Mouse (Mus musculus) thymus, postnatal 10 days (tissue): ENCODE measurements around the gene Pold4.
A peak's percentile ranks its signal among the peaks of the same experiment; 100 is the strongest.

ENCODE experiments used
- DNase-seq, 2 experiments: peaks; one replicate each; pipeline ENCODE4 v3.0.0; 2021; ENCODE audit warnings: low spot score in 2 of 2

Gene Pold4

DNA sequence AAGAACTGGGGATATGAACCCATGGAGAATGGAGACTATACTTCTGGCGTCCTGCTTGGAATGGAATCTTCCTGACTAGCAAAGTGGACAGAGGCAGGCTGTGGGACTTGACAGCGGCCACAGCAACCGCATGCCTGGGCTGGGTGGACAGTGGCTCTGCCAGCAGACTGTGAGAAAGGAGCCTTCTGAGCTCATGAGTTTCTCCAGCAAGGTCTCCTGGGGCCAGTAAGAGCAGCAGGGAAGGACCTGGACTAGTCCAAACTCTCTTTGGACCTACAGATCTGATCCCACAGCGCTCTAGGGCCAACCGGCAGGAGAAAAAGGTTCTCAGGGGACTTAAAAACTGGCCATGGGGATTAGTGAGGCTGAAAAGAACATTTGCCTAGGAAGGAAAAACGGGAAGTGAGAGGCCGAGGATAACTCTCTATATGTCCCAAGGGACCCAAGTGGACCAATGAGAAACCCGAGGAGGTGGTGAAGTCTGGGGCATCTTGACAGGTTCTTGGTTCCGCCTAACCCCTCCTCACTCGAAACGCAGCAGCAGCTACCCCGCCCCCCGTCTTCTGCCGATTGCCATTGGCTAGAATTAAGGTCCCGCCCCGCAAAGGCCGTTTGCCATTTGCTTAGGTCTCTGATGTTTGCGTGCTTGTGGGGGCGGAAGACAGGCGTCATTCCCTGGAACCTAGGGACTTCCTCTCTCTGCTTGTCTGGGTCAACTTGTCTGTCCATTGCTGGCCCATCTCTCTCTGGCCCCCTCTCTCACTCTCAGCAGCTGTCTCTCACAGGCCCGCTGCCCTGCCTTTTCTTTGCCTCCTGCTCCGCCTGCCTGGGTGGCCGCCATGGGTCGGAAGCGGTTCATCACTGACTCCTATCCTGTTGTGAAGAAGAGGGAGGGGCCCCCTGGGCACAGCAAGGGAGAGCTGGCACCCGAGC, at the start of gene Pold4:
Pold4 (plus strand) TSS at position 647 of the 933 bp plus-strand sequence.
- peak; percentile 94 to 95 for DNase-seq

DNA sequence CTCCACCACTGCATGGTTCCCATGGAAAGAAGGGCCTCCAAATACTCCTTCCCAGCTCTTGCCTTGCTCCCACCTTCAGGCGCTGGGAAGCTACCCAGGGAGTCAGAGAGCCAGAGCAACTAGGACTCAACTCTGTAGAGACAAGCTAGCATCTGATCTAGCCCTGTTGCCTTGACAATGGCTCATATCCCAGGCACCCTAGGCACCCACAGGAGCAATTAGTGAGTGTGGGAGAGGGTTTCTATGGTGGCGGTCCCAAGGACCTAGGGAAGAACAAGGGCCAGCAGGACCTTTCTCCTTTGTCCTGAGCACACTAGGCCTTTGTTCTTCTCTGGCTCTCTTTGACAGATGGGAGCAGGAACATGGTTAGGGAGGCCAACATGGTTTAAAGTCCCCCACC, 48.0 kb upstream of the Pold4 start:
- DNase-seq = no peak

DNA sequence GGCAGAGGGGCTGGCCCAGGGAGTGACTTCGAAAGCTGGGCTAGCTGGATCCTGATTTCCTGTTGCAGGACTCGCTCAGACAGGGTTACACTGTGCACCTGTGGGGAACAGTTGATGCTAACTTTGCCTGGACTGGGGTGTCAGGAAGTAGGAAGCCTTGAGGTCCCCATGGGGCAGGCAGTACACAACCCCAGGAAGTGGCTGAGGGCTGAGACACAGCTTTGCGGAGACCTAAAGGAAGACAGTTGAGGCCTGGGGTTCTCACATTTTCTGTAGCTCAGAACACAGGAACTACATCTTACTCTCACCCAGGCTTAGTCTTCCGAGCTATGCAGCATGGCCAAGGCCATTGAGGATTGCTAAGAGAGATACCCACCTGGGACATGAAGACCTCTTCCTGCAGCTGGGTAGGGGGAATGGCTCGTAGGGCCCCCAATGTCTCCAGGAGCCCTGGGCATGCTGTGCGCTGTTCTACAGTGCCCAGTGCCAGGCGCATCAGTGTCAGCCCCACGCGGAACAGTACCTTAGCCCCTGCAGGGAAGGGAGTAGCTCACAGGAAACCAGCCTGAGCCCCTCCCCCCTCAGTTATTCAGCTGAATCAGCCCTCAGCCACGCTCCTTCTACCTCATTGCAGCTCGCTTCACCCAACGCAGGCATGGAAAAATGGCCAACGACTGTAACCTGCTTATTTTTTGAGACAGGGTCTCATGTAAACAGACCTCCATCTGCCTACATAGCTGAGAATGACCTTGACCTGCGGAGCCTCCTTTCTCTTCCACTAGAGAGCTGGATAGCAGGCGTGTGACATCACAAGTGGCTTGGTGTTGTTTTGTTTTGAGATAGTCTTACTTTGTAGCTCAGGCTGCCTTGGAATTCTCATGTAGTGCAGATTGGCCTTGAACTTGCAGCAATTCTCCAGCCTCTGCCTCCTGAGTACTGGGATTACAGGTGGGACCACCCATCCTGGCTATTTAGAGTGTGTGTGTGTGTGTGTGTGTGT, 46.4 kb upstream of the Pold4 start:
- DNase-seq = peak; percentile 84 to 85

DNA sequence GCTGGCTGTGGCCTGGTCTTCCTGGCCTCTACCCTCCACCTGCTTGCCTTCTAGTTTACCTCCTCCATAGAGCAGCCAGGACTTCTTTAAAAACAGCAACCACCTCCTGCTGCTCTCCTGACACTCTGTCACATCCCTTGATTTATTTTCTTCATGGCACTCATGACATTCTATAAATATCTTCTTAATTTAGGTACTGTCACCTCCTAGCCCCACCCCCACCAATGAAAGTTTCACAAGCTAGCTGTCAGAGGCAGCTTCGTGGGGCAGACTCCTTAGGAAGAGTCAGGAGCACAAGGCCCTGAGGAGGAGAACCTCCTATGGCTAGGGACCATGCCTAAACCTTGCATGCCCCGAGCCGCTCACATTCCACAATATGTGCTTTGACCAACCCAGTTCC, 44.4 kb upstream of the Pold4 start:
- DNase-seq = no peak

DNA sequence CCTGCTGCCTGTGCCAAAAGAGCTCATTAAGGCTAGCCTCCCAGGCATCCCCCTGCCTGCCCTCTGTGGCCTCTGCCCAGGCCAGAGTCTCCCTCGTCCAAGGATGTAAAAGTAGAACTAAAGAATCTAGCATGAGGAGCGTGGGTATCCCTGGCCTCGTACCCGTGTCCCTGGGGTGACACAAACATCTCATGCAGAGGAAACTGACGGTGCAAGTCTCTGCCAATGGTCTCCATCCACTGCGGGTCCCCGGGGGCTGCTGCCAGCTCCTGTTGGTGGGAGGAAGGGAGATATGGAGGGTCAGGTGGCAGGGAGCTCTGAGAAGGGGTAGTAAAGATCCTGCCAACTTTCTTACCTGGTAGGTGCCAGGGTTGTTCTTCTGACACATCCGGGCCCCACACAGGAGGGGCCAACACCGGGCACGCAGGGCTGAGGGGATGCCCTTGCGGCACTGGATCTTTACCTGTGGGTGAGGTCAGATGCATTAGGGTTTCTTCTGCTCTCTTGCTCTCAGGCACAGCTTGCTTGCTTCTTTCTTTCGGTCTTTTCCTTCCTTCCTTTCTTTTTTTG, 42.6 kb upstream of the Pold4 start:
- no peak for DNase-seq

DNA sequence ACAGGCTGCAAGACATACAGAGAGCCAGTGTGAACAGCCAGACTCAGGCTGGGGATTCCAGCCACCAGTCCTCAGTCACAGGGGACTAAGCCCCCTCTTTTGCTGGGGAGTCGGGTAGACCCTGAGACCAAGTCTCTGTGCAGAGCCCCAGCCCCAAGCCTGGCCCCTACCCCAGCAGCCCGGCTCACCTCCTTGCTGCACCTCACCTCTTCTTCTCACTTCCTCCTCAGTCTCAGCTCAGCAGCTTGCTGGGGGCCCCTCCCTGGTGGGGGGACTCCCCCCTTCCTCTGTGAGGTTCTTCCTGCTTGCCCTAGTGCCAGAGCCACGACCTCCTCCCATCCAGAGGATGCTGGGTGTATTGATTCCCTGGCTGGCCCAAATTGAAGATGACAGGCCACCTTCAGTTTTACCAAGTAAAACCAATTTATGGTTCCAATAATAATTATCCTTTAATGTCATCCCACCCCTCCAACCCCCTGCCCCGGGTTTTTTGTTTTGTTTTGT, 40.8 kb upstream of the Pold4 start, which contains the start of gene Tbc1d10c:
Tbc1d10c (minus strand) TSS at position 454 of the 504 bp plus-strand sequence.
- DNase-seq = peak; percentile 87 to 91

DNA sequence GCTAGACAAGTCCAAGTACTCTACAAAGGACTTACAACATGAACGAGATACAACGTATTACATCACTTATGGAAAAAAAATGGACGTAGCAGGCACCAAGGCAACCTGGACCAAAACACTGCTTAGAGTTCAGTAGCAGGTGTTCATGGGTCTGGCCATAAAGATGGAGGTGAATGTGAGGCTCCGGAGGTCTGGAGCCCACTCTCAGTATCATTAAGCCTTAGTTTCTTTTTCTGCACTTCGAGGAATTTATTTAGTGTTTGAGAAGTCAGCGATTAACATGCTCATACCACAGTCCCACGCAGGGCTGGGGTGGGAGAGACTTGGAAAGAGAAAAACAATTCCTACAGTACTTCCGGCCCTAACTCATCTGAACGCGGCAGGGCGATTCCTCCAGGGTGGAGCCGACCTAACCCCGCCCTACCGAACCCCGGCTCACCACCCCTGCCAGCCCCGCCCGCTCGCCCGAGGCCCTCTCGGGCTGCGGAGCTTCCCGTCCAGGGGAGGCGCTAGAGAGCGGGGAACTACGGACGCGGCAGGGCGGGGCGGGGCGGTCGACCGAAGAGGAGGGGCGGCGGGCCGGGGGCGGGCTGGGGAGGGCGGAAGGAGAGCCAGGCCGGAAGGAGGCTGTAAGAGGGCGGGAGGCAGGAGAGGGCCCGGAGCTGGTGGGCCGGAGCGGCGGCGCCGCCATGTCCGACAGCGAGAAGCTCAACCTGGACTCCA, 40.0 kb upstream of the Pold4 start, which contains the start of gene Ppp1ca:
Ppp1ca (plus strand) TSS at position 538 of the 723 bp plus-strand sequence.
- DNase-seq = peak; percentile 96 to 100

DNA sequence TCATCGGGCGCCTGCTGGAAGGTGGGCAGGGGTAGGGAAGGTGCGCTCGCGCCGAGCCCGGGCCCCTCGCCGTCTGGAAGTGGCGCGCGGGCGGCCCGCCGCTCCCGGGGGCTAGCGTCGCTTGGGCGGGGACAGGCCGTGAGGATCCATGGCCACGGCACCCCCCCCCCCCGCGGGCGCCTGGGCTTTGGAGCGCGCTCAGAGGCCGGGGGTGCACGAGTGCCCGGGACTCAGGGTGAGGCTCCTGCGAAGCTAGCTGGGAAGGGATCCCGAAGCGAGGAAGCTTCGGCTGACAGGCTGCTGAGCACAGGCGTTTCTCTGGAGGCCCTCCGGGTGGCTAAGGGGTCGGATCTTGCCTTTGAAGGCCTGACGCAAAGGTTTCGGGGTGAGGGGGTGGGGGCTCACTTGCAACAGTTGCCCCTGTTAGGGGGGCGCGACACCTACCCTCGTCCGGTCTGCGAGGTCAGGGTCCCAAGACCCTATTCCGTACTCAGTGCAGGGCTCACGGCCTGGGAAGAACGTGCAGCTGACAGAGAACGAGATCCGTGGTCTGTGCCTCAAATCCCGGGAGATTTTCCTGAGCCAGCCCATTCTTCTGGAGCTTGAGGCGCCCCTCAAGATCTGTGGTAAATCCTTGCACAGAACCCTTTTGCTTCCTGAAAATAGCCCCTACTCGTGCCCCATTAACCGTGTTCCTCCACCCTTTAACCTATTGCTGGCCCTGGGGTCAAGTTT, 39.3 kb upstream of the Pold4 start:
- no peak for DNase-seq

DNA sequence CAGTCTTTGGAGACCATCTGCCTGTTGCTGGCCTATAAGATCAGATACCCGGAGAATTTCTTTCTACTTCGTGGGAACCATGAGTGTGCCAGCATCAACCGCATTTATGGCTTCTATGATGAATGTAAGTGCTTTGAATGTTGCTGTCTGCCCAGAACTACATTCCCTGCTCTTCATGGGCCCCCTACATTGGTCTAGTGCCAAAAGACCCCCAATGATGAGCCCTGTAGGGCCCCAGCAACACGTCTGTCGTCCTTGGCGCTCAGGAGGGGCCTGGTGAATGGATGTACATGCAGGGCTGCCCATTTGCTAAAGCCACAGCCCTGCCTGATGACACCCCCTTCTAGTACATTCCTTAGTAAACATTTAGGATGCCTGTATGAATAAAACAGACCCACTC, 38.6 kb upstream of the Pold4 start:
- no peak for DNase-seq

DNA sequence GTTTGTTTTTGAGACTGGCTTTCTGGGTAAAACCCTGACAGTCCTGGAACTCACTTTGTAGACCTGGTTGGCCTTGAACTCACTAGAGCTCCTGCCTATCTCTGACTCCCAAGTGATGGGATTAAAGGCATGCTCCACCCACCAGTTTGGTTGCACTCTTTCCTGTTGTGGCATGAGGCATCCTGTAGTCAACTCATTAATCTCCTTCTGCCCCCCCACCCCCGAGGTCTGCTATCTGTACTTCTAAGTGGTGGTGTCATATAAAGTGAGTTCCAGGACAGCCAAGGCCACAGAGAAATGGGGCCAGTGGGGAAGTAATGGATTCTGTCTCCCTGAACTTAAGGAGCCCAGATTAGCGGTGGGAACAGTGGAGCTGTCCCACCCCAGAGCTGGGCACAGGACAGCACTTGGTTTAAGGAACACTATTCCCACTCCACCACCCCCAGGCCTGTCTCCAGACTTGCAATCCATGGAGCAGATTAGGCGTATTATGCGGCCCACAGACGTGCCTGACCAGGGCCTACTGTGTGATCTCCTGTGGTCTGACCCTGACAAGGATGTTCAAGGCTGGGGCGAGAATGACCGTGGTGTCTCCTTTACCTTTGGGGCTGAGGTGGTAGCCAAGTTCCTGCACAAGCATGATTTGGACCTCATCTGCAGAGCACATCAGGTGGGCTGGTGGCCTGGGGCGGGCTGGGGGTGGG, 37.5 kb upstream of the Pold4 start:
- no peak for DNase-seq

DNA sequence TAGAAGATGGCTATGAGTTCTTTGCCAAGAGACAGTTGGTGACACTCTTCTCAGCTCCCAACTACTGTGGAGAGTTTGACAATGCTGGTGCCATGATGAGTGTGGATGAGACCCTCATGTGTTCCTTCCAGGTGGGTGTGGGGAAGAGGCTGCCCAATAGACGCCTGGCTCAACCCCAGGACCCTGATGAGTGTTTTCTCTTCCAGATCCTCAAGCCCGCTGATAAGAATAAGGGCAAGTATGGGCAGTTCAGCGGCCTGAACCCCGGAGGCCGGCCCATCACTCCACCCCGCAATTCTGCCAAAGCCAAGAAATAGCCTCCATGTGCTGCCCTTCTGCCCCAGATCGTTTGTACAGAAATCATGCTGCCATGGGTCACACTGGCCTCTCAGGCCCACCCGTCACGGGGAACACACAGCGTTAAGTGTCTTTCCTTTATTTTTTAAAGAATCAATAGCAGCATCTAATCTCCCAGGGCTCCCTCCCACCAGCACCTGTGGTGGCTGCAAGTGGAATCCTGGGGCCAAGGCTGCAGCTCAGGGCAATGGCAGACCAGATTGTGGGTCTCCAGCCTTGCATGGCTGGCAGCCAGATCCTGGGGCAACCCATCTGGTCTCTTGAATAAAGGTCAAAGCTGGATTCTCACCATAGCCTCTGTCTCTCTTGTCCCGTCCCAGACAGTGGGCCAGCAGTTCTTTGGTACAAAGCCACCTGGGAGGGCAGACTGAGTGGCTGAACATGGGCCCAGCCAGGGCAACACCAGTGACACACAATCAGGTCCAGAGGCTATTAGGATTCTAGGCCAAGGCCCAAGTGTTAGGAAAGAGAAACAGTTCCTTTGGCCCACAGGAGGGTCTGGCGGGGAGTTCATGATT, 36.7 kb upstream of the Pold4 start:
- no peak for DNase-seq

DNA sequence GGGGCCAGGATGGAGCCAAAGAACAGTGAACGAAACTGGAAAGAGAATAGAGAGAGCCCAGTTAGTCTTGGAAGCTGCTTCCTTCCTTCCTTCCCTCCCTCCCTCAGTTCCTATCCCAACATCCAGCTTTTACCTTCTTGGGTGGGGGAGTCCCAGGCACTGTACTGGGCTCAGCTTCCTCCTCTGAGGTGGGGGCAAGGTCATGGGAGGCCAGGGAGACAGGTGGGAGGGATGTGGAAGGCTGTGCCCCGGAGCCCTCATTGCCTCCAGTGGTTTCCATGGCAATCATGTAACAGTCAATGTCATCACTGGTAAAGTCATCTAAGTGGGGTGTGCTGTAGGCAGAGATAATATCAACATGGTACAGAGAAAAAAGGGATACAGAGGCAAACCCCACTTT, 35.7 kb upstream of the Pold4 start:
- no peak for DNase-seq

DNA sequence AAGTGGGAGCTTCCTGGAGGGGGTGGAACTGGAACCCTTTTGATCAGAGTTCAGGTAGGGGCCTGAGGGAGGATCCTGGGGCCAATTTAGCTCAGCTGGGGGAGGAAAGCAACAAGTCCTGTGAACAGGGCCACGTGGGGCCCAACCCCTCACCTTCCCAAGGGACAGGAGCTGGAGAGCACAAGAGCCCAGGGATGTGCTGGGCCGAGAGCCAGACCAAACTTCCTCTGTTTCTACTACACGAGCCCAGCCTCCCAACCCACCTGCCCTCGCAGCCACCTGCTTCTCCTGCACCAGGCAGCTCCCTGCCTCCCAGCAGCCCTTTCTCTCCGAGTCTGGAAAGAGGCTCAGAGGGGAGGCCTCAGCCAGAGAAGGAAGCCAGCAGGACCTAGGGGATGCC, 35.2 kb upstream of the Pold4 start:
- no peak for DNase-seq

DNA sequence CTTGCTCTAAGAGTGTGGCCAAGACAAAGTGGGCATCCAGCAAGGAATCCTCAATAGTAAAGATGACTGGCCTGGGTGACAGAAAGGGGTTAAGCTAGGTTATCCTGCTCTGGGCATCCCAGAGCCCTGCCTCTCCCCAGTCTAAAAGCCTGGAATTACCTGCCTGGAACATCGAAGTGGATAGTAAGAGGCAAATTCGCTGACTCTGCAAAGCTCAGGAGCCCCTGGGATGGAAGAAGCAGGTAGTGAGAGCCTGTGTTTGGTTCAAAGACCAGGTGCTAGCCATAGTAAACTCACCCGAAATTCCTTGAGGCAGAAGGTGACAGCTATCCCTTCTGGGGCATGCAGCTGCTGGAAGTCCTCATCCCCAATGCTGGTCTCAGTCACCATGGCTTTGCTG, 34.5 kb upstream of the Pold4 start:
- no peak for DNase-seq

DNA sequence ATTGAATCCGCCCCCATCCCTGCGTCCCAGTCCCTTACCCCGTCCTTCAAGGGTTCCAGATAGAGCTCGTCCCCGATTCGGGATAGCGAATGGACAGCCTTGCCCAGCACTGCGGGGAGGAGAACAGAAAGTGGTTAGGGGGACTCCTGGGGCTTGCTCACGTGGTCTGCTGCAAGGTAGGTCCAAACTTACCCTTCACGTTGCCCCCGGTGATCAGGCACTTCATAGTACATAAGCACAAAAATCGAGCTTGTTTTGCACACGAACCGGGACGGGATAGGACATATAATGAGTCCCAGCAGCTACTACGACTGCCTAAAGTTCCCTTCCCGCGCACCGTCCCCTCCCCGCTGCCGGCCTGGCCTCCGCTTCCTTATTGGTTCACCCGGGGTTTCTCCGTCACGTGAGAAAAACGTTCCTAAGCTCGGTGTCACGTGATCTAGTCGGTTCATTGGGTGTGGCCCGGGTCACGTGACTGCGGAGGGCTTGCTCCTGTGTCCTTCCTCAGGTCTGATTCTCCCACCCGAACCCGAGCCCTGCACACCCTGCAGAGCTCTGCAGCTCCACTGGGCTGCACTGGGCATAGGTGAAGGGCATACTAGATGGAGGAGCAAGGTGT, 30.3 kb upstream of the Pold4 start, which contains the start of gene Rad9a:
Rad9a (minus strand) TSS at position 372 of the 619 bp plus-strand sequence.
- peak; percentile 95 for DNase-seq

DNA sequence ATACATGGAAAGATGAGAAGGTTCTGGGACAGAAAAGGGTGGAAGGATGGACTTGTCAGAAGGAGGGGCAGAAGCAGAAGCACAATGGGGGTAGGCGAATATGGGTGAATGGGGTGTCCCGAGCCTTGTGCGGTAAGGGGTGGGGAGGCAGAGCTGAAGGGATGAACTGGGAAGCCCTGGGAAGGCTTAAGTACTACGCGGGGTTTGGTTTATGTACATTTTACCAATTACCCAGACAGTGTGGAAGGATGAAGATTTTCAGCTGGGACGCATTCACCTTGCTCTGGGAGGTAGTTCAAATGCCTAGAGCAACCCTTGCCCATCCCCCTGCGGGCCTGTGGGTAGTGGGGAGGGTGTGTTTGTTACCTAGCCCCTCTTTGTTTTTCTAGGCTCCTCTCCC, 29.6 kb upstream of the Pold4 start:
- no peak for DNase-seq

DNA sequence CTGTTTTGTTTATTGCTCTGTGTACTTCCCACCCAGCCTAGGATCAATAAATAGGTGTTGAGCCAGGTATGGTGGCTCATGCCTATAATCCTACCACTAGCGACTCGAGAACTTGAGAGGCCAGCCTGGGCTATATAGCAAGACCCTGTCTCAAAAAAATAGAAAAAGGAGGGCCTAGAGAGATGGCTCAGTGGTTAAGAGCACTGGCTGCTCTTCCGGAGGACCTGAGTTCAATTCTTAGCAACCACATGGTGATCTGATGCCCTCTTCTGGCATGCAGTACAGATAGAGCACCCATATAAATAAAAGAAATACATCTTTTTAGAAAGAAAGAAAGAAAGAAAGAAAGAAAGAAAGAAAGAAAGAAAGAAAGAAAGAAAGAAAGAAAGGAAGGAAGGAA, 28.6 kb upstream of the Pold4 start:
- no peak for DNase-seq
